Mouse (Mus musculus) ES-Bruce4 (cell line): ENCODE measurements around the gene Rnf220. TPM values are rescaled to one million over a fixed set of nuclear protein-coding genes. Genes with fewer than 3 reads are reported as not detected.

Experiments used
- H3K27ac ChIP-seq: 2 replicates; pipeline ENCODE4 v1.5.1; 2012; ENCODE audit warnings: low read length, inconsistent platforms; ENCODE audit not compliant: insufficient read depth
- H3K27me3 ChIP-seq: 2 replicates; pipeline ENCODE4 v1.6.1; 2012; ENCODE audit warnings: mild to moderate bottlenecking, low read length, inconsistent platforms; ENCODE audit not compliant: control insufficient read depth, poor library complexity, insufficient read depth, severe bottlenecking
- H3K36me3 ChIP-seq: 2 replicates; pipeline ENCODE4 v1.6.1; 2012; ENCODE audit warnings: inconsistent platforms, mild to moderate bottlenecking, low read length, moderate library complexity; ENCODE audit not compliant: control insufficient read depth, poor library complexity, insufficient read depth, severe bottlenecking
- H3K4me1 ChIP-seq: one replicate; pipeline ENCODE4 v1.8.1; 2011; ENCODE audit warnings: low read length; ENCODE audit not compliant: control insufficient read depth, insufficient read depth
- H3K4me3 ChIP-seq: 2 replicates; pipeline ENCODE4 v1.5.1; 2011; ENCODE audit warnings: low read depth, mild to moderate bottlenecking, low read length
- H3K9ac ChIP-seq: 2 replicates; pipeline ENCODE4 v1.6.1; 2012; ENCODE audit warnings: low read depth, mild to moderate bottlenecking, inconsistent platforms; ENCODE audit not compliant: poor library complexity, severe bottlenecking
- H3K9me3 ChIP-seq: replicated peaks from 2 replicates; pipeline ENCODE4 v1.6.1; 2012; ENCODE audit warnings: mild to moderate bottlenecking, low read length, inconsistent platforms; ENCODE audit not compliant: control insufficient read depth, poor library complexity, insufficient read depth, severe bottlenecking
- CTCF ChIP-seq: IDR thresholded peaks from one replicate; pipeline ENCODE4 v1.8.1; 2011; ENCODE audit warnings: low read depth, low read length
- EP300 ChIP-seq: IDR thresholded peaks from 2 replicates; pipeline ENCODE4 v1.6.1; 2011; ENCODE audit warnings: low read depth, low read length; ENCODE audit not compliant: insufficient read depth
- POLR2A ChIP-seq: IDR thresholded peaks from one replicate; pipeline ENCODE4 v1.8.1; 2011; ENCODE audit warnings: low read length; ENCODE audit not compliant: insufficient read depth
- polyA plus RNA-seq: library from polyadenylated mRNA; stranded (reverse); fragments of >200 nt; gene quantifications from 2 replicates; pipeline ENCODE4 v1.2.4, GENCODE M21; 2011; ENCODE audit warnings: low read depth; ENCODE audit not compliant: missing spikeins, insufficient read depth, insufficient read length

Rnf220 gene
- polyA plus RNA-seq, 1 experiment = 132 TPM

DNA sequence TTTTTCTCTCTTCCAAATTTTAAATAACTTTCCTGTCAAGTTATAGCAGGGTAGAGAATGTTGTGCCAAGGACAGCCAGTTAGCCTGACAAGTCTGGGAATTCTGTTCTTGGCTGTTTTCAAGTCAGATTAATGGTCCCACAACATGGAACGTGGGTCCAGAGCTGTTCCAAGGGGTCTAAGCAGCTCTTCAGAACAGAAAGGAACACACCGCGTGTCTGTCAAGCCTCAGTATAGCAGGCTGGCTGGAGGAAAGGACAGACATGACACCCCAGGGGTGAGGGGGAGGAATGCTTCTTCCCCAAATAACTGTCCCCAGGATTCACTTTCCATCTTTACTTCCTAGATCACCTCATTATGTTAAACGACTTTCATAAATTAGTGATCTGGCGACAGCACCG lies 5.0 kb downstream of the Rnf220 start:
- TF ChIP-seq CTCF (no peak), POLR2A (no peak), EP300 (no peak)
- Histone ChIP-seq H3K4me3 (no peak overlapping the region), H3K9me3 (no peaks in the 10 kb centered on the region), H3K27ac (no peak overlapping the region), H3K36me3 (no peaks in the 10 kb centered on the region), H3K27me3 (peaks cover 2% of the 10 kb centered on the region; the same call in 1 of the 2 replicates), H3K9ac (no peak overlapping the region), H3K4me1 (no peaks in the 10 kb centered on the region)

- no peak overlapping the region for H3K27ac ChIP-seq
- H3K9ac ChIP-seq = no peak overlapping the region
- H3K4me1 ChIP-seq = no peaks in the 10 kb centered on the region
- H3K36me3 ChIP-seq = no peaks in the 10 kb centered on the region
- no peak for TF ChIP-seq CTCF
- no peak for TF ChIP-seq POLR2A
- no peak for TF ChIP-seq EP300
- peaks cover 2% of the 10 kb centered on the region; the same call in 1 of the 2 replicates for H3K27me3 ChIP-seq
- no peak overlapping the region for H3K4me3 ChIP-seq
- H3K9me3 ChIP-seq = no peaks in the 10 kb centered on the region
Observed at GRCm38 (mm10) chr4:117489975-117490374, 6.9 kb downstream of the Rnf220 start.

DNA sequence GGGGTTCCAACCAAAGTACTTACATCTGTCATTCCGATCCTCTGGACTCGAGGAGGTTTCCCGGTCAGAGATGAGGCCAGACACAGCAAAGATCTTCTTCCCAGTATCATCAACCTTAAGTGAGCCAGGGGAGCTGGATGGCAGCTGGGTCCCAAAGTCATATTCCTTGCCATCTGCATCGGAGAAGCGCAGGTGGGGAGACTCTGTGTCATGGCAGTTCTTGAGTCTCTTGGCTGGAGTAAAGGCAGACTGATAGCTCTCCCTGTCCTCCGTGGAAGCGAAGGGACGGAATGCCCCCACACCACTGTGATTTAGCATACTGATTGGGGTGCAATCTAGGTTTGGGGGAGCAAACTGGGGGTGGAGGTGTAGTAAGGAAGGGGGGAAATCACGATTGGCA lies 7.3 kb downstream of the Rnf220 start:
- TF ChIP-seq EP300 (no peak), CTCF (no peak), POLR2A (no peak)
- H3K27ac ChIP-seq = no peak overlapping the region
- peaks cover 2% of the 10 kb centered on the region; the same call in 1 of the 2 replicates for H3K27me3 ChIP-seq
- H3K4me1 ChIP-seq = no peaks in the 10 kb centered on the region
- no peaks in the 10 kb centered on the region for H3K36me3 ChIP-seq
- no peaks in the 10 kb centered on the region for H3K9me3 ChIP-seq
- H3K4me3 ChIP-seq = no peak overlapping the region
- H3K9ac ChIP-seq = no peak overlapping the region

DNA sequence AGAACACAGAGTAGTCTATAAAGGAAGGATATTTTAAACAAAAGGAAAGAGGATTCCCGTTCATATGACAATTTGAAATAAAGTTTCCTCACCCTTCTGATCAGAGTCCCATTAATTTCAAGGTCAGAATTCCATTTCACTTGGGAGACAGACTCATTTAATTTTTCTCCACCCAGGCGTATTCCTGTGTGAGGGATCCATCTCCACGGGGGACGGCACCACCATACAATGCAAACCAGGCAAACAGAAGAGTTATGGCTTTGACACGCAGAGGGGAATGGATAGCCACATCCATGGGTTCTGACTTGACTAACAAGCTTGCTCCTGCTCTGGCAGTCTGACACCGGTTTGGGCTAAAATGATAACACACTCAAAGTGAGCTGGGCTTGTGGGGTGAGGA lies 9.4 kb downstream of the Rnf220 start:
- no peak overlapping the region for H3K9ac ChIP-seq
- H3K27ac ChIP-seq = no peak overlapping the region
- no peak for TF ChIP-seq EP300
- TF ChIP-seq POLR2A = no peak
- TF ChIP-seq CTCF = no peak
- H3K27me3 ChIP-seq = no peaks in the 10 kb centered on the region
- H3K36me3 ChIP-seq = no peaks in the 10 kb centered on the region
- H3K4me1 ChIP-seq = no peaks in the 10 kb centered on the region
- no peaks in the 10 kb centered on the region for H3K9me3 ChIP-seq
- no peak overlapping the region for H3K4me3 ChIP-seq

DNA sequence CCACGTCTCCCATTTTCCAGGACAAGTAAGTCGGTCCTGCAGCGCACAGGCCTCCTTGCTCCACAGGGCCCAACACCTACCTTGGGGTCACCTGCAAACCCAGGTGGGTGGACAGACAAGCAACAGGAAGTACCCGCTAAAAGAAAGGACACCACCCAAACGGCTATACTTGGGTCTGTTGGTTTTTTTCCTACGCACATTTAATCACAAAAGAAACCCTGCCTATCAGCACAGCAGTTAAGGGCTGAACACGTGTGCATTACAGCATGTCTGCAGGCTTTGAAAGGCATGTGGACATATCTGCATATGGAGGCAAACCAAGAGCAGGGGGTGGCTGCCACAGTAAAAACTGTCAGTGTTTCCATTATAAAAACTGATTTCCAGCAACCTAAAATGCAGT lies 10.7 kb downstream of the Rnf220 start:
- TF ChIP-seq EP300 = no peak
- TF ChIP-seq CTCF = no peak
- TF ChIP-seq POLR2A = no peak
- no peaks in the 10 kb centered on the region for H3K9me3 ChIP-seq
- no peaks in the 10 kb centered on the region for H3K27me3 ChIP-seq
- H3K27ac ChIP-seq = no peak overlapping the region
- no peaks in the 10 kb centered on the region for H3K36me3 ChIP-seq
- no peak overlapping the region for H3K4me3 ChIP-seq
- no peaks in the 10 kb centered on the region for H3K4me1 ChIP-seq
- H3K9ac ChIP-seq = no peak overlapping the region

- no peak overlapping the region for H3K4me3 ChIP-seq
- no peak overlapping the region for H3K27ac ChIP-seq
- no peaks in the 10 kb centered on the region for H3K4me1 ChIP-seq
- no peak overlapping the region for H3K9ac ChIP-seq
- no peaks in the 10 kb centered on the region for H3K9me3 ChIP-seq
- H3K36me3 ChIP-seq = no peaks in the 10 kb centered on the region
- H3K27me3 ChIP-seq = no peaks in the 10 kb centered on the region
- TF ChIP-seq EP300 = no peak
Observed at GRCm38 (mm10) chr4:117485045-117485780, 11.6 kb downstream of the Rnf220 start.
